Mouse (Mus musculus): ENCODE data around the gene 1700022I11Rik. TPM values are rescaled to one million over a fixed set of nuclear protein-coding genes. Genes with fewer than 3 reads are reported as not detected.

1700022I11Rik gene
- polyA plus RNA-seq, 1 experiment from 2014 or later: 0.70 TPM

DNA sequence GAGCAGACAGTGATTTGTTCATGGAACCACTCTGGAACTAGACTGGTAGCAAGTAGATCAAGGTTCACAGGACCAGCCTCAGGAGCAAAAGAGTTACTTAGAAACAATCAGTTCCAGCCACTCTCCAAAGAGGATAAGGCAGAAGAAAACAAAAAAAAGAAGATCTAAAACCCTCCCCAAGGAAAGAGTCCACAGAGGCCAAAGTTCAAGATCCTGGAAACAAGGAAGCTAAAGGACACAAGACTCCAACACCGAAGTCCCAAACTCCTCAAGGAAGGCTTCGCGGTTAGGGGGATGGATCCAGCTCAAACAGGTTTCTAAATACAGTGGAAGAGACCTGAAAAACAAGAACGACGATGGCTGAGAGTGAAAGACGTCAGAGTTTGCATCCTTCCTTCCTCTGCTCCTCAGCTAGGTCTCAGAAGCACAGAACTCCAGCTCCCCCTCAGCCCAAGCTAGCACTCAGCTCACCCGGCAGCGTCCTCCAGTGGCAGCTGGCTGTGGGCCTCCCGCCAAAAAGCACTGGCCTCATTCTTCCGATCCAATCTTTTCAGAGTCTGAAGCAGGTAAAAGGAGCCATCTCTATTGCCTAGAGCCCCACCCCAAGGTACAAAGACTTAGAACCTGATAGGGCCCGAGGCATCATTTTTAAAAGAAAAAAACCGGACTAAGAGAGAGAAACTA is 33.5 kb downstream of the 1700022I11Rik start:
- Histone ChIP-seq H3K9me3 (ENCODE audit: control insufficient read depth, low read length) (no peaks in the 10 kb centered on the region), H3K27ac (replicated peaks in 1 of 2; ENCODE audit: control insufficient read depth in 1 of 2, insufficient read depth in 1 of 2, low read depth in 2 of 2, low read length in 2 of 2) (no peak overlapping the region), H3K27me3 (ENCODE audit: control insufficient read depth, insufficient read depth, low read length) (no peaks in the 10 kb centered on the region), H3K36me3 (ENCODE audit: control insufficient read depth, insufficient read depth, low read length) (peaks cover 10% of the 10 kb centered on the region; the same call in 1 of the 2 replicates), H3K4me3 (ENCODE audit: control insufficient read depth in 1 of 2, insufficient read depth in 1 of 2, low read depth in 1 of 2, low read length in 2 of 2) (no peak overlapping the region), H3K9ac (ENCODE audit: low read length) (no peak overlapping the region), H3K4me1 (ENCODE audit: control insufficient read depth in 2 of 2, insufficient read depth in 2 of 2, low read length in 2 of 2) (peaks cover 4 to 9% of the 10 kb centered on the region in 2 experiments), H3K4me2 (ENCODE audit: low read length) (no peak overlapping the region)
- 74% methylated on average over 12 of the region's 12 CpGs for WGBS
- ATAC-seq (ENCODE audit: insufficient number of reproducible peaks, insufficient read depth, low FRiP score, low read depth): no peak

DNA sequence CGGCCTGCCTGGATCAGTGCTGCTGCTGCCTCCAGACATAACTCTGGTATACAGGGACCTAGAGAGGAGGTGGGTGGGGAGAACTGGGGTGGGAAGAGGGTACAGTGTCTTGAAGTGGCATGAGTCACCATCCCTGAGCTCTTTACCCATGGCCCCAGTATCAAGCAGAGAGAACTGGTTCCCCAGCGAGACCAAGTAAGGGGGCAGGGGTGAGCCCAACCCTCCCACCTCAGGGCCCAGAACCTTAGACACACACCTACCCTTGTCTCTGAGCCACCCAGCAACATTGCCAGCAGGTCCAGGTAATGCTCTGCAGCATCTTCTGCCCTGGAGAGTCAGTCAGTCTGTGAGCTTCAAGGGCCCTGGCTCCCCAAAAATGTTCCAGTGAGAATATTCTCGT is 35.5 kb downstream of the 1700022I11Rik start:
- no peak overlapping the region for H3K4me3 ChIP-seq (ENCODE audit: control insufficient read depth in 1 of 2, insufficient read depth in 1 of 2, low read depth in 1 of 2, low read length in 2 of 2)
- no peak overlapping the region for H3K9ac ChIP-seq (ENCODE audit: low read length)
- ATAC-seq (ENCODE audit: insufficient number of reproducible peaks, insufficient read depth, low FRiP score, low read depth): no peak
- peaks cover 10% of the 10 kb centered on the region; the same call in 1 of the 2 replicates for H3K36me3 ChIP-seq (ENCODE audit: control insufficient read depth, insufficient read depth, low read length)
- no peaks in the 10 kb centered on the region for H3K27me3 ChIP-seq (ENCODE audit: control insufficient read depth, insufficient read depth, low read length)
- H3K4me1 ChIP-seq (ENCODE audit: control insufficient read depth in 2 of 2, insufficient read depth in 2 of 2, low read length in 2 of 2): peaks cover 4 to 7% of the 10 kb centered on the region in 2 experiments; a peak in 2 of 4 replicates
- H3K27ac ChIP-seq (replicated peaks in 1 of 2; ENCODE audit: control insufficient read depth in 1 of 2, insufficient read depth in 1 of 2, low read depth in 2 of 2, low read length in 2 of 2): no peak overlapping the region
- WGBS: 91% methylated on average over 3 of the region's 3 CpGs
- H3K9me3 ChIP-seq (ENCODE audit: control insufficient read depth, low read length): no peaks in the 10 kb centered on the region
- no peak overlapping the region for H3K4me2 ChIP-seq (ENCODE audit: low read length)

DNA sequence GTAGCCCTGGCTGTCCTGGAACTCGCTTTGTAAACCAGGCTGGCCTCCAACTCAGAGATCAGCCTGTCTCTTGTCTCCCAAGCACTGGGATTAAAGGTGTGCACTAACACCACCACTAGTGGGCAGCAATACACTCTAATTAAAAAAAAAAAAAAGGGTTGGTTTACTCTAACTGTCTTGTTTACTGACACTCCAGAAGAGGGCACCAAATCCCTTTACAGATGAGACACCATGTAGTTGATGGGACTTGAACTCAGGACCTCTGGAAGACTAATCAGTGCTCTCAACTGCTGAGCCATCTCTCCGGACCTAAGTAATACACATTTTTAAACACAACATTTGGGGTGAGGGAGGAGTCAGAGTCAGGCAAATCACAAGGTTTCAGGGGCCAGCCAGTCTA is 36.4 kb downstream of the 1700022I11Rik start:
- Histone ChIP-seq H3K4me2 (ENCODE audit: low read length) (no peak overlapping the region), H3K4me1 (ENCODE audit: control insufficient read depth in 2 of 2, insufficient read depth in 2 of 2, low read length in 2 of 2) (peaks cover 6 to 7% of the 10 kb centered on the region in 2 experiments; a peak in 3 of 4 replicates), H3K9me3 (ENCODE audit: control insufficient read depth, low read length) (no peaks in the 10 kb centered on the region), H3K36me3 (ENCODE audit: control insufficient read depth, insufficient read depth, low read length) (peaks cover 10% of the 10 kb centered on the region; the same call in 1 of the 2 replicates), H3K4me3 (ENCODE audit: control insufficient read depth in 1 of 2, insufficient read depth in 1 of 2, low read depth in 1 of 2, low read length in 2 of 2) (no peak overlapping the region), H3K27me3 (ENCODE audit: control insufficient read depth, insufficient read depth, low read length) (no peaks in the 10 kb centered on the region), H3K9ac (ENCODE audit: low read length) (no peak overlapping the region), H3K27ac (replicated peaks in 1 of 2; ENCODE audit: control insufficient read depth in 1 of 2, insufficient read depth in 1 of 2, low read depth in 2 of 2, low read length in 2 of 2) (no peak overlapping the region)
- no peak for ATAC-seq (ENCODE audit: insufficient number of reproducible peaks, insufficient read depth, low FRiP score, low read depth)
- WGBS: 58% methylated on average over 2 of the region's 2 CpGs

DNA sequence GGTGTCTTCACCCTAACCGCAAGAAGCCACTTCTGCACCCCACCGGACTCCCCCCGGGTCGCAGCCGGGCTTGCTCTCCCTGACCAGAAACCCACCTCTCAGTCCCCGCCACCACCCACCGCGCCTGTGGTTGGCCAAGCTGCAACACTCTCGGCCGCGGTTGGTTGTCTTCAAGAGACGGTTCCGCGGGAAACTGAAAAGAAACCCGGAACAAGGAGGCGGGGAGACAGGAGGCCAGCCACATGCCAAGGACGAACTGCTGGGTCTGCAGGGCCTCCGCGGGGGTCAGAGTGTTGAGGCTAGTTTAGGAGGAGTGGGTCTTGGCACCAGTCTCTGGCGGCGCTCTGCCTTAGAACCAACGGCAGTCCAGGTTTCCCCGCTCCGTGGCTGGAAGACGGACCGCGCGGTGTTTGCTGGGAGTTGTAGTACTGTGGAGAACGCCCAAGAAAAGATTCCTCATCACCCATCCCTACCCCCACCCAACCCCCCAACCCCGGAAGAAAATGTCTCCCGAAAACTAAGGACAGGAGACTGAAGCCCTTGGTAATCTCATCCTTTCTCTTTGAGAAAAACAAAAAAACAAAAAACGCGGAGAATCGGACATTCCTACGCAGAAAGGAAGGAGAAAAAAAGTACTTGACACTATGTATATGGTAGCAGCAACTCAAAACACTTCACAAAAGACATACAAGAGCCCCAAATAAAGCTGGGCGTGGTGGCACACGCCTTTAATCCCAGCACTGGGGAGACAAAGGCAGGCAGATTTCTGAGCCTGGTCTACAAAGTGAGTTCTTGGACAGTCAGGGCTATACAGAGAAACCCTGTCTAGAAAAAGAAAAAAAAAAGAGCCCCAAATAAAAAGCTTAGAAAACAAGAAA is 41.0 kb downstream of the 1700022I11Rik start, which contains the start of gene Fancg:
TSS of gene Fancg (minus strand) at position 346 of the 878 bp plus-strand sequence.
- WGBS: 2% methylated on average over 37 of the region's 37 CpGs

DNA sequence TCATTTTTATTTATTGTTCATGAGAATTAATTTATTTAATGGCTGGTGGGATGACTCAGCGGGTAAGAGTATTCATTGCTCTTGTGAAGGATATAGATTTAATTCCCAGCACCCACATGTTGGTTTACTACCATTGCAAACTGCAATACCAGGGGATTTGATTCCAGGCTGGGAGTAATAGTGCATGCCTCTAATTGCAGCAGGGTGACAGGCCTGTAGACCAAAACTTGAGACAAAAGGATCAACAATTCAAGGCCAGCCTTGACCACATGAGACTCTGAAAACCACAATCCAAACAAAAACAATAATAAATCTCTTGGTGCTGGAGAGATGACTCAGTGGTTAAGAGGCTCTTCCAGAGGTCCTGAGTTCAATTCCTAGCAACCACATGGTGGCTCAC is 42.7 kb downstream of the 1700022I11Rik start:
- Histone ChIP-seq H3K4me2 (ENCODE audit: low read length) (no peak overlapping the region), H3K4me3 (ENCODE audit: control insufficient read depth in 1 of 2, insufficient read depth in 1 of 2, low read depth in 1 of 2, low read length in 2 of 2) (no peak overlapping the region)
- ATAC-seq (ENCODE audit: insufficient number of reproducible peaks, insufficient read depth, low FRiP score, low read depth): no peak

More for the DNA sequence above, 41.0 kb downstream of the 1700022I11Rik start, which contains the start of gene Fancg:
- H3K9ac ChIP-seq (ENCODE audit: low read length): peak within 1 kb of the TSS; percentile 77
- no peaks in the 10 kb centered on the region for H3K27me3 ChIP-seq (ENCODE audit: control insufficient read depth, insufficient read depth, low read length)
- H3K9me3 ChIP-seq (ENCODE audit: control insufficient read depth, low read length): no peaks in the 10 kb centered on the region
- H3K36me3 ChIP-seq (ENCODE audit: control insufficient read depth, insufficient read depth, low read length): peaks cover 7% of the 10 kb centered on the region; the same call in 1 of the 2 replicates
- peak within 1 kb of the TSS; percentile 82 for H3K4me2 ChIP-seq (ENCODE audit: low read length)
- peak within 1 kb of the TSS; percentile 7 to 73; a peak in 2 of 4 replicates for H3K27ac ChIP-seq (replicated peaks in 1 of 2; ENCODE audit: control insufficient read depth in 1 of 2, insufficient read depth in 1 of 2, low read depth in 2 of 2, low read length in 2 of 2)
- peak within 1 kb of the TSS; percentile 63 to 99 for H3K4me3 ChIP-seq (ENCODE audit: control insufficient read depth in 1 of 2, insufficient read depth in 1 of 2, low read depth in 1 of 2, low read length in 2 of 2)
- ATAC-seq (ENCODE audit: insufficient number of reproducible peaks, insufficient read depth, low FRiP score, low read depth): peak; percentile 74
- H3K4me1 ChIP-seq (ENCODE audit: control insufficient read depth in 2 of 2, insufficient read depth in 2 of 2, low read length in 2 of 2): peaks cover 8 to 12% of the 10 kb centered on the region in 2 experiments

DNA sequence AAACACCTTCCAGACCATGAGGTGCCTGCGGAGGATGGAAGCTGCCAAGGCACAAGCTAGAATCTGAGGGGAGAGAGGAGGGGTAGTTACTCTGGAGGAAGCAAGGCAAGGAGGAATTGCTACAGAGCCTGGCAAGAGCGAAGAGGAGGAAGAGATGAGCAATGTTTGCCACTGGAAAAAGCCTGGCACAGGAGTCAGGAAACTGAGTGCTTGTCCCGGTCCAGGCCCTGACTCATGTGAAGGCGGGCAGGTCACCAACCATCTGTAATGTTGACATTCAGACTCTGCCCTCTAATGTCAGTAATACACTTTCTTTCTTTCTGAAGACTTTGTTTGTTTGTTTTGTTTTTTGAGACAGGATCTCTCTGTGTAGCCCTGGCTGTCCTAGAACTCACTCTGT is 48.8 kb downstream of the 1700022I11Rik start:
- no peak for ATAC-seq (ENCODE audit: insufficient number of reproducible peaks, insufficient read depth, low FRiP score, low read depth)
- Histone ChIP-seq H3K27me3 (ENCODE audit: control insufficient read depth, insufficient read depth, low read length) (no peaks in the 10 kb centered on the region), H3K4me2 (ENCODE audit: low read length) (no peak overlapping the region), H3K36me3 (ENCODE audit: control insufficient read depth, insufficient read depth, low read length) (peaks cover 62% of the 10 kb centered on the region), H3K27ac (replicated peaks in 1 of 2; ENCODE audit: control insufficient read depth in 1 of 2, insufficient read depth in 1 of 2, low read depth in 2 of 2, low read length in 2 of 2) (no peak overlapping the region), H3K4me1 (ENCODE audit: control insufficient read depth in 2 of 2, insufficient read depth in 2 of 2, low read length in 2 of 2) (peaks cover 2 to 5% of the 10 kb centered on the region in 2 experiments; a peak in 3 of 4 replicates), H3K4me3 (ENCODE audit: control insufficient read depth in 1 of 2, insufficient read depth in 1 of 2, low read depth in 1 of 2, low read length in 2 of 2) (no peak overlapping the region), H3K9me3 (ENCODE audit: control insufficient read depth, low read length) (no peaks in the 10 kb centered on the region), H3K9ac (ENCODE audit: low read length) (no peak overlapping the region)
- WGBS: 93% methylated on average over 4 of the region's 4 CpGs

More for the DNA sequence above, 42.7 kb downstream of the 1700022I11Rik start:
- H3K36me3 ChIP-seq (ENCODE audit: control insufficient read depth, insufficient read depth, low read length): peaks cover 3% of the 10 kb centered on the region; the same call in 1 of the 2 replicates
- peaks cover 8 to 12% of the 10 kb centered on the region in 2 experiments for H3K4me1 ChIP-seq (ENCODE audit: control insufficient read depth in 2 of 2, insufficient read depth in 2 of 2, low read length in 2 of 2)
- no peaks in the 10 kb centered on the region for H3K27me3 ChIP-seq (ENCODE audit: control insufficient read depth, insufficient read depth, low read length)
- no peak overlapping the region for H3K9ac ChIP-seq (ENCODE audit: low read length)
- WGBS: 93% methylated on average over 1 of the region's 1 CpGs
- no peaks in the 10 kb centered on the region for H3K9me3 ChIP-seq (ENCODE audit: control insufficient read depth, low read length)
- no peak overlapping the region for H3K27ac ChIP-seq (replicated peaks in 1 of 2; ENCODE audit: control insufficient read depth in 1 of 2, insufficient read depth in 1 of 2, low read depth in 2 of 2, low read length in 2 of 2)

DNA sequence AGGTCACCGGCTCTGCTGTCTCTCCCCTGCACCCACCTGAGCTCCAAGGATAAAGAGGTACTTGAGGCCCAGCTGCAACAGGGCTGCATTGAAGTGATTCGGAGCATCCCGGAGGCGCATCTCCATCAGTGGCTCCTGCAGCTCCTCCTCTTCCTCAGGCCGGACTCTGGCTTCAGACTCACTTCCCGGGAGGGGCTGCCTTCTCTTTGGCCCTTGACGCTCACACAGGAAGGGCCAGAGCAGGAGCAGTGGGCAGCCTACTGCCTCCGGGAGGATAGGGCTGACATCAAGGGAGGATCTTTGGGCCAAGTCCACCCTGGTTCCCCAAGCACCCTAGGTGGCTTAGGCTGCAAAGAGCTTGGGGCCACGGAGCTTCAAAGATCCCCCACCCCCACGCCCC is 49.8 kb downstream of the 1700022I11Rik start:
- H3K9me3 ChIP-seq (ENCODE audit: control insufficient read depth, low read length): no peaks in the 10 kb centered on the region
- H3K4me3 ChIP-seq (ENCODE audit: control insufficient read depth in 1 of 2, insufficient read depth in 1 of 2, low read depth in 1 of 2, low read length in 2 of 2): no peak overlapping the region
- WGBS: 88% methylated on average over 10 of the region's 10 CpGs
- no peaks in the 10 kb centered on the region; a peak in 1 of 4 replicates for H3K4me1 ChIP-seq (ENCODE audit: control insufficient read depth in 2 of 2, insufficient read depth in 2 of 2, low read length in 2 of 2)
- peaks cover 73% of the 10 kb centered on the region for H3K36me3 ChIP-seq (ENCODE audit: control insufficient read depth, insufficient read depth, low read length)
- ATAC-seq (ENCODE audit: insufficient number of reproducible peaks, insufficient read depth, low FRiP score, low read depth): no peak
- H3K27ac ChIP-seq (replicated peaks in 1 of 2; ENCODE audit: control insufficient read depth in 1 of 2, insufficient read depth in 1 of 2, low read depth in 2 of 2, low read length in 2 of 2): no peak overlapping the region
- H3K4me2 ChIP-seq (ENCODE audit: low read length): no peak overlapping the region
- no peak overlapping the region for H3K9ac ChIP-seq (ENCODE audit: low read length)
- no peaks in the 10 kb centered on the region for H3K27me3 ChIP-seq (ENCODE audit: control insufficient read depth, insufficient read depth, low read length)
